8 mouse cellular contexts compared by ENCODE assay signal in the genomic region with DNA sequence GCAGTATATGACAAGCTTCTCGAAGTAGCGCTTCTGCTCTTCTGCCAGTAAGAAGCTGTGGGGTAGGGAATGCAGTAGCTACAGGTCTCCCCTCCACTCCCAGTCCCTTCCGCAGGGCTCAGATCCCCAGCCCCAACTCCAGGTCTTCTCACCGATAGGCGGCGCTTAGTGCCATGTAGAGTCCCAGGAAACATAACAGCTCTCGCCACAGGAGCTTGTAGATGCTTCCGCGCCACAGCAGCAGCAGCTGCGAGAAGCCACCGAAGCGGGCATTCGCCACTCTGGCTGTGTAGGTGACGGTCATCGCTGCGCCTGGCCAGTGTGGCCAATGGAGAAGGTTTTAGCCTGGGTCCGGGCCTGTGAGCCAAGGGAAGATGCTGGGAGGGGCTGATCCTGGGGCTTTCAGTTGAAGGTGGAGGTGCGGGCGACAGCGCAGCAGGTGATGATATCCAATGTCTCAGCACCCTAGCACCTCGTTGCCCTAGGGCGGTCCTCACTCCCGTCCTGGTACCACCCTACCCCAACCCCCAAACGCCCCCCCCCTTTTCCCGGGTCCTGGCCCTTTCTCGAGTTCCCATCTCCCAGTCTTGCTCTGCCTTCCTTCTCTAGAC. TPM values are rescaled to one million over a fixed set of nuclear protein-coding genes. Genes with fewer than 3 reads are reported as not detected.
DNase-seq lines count a peak whose midpoint lies in the region; ATAC-seq and TF ChIP-seq lines count a peak whose summit lies in the region.

No protein-coding gene starts in this region.

- H3K4me3 ChIP-seq in ES-E14 (ENCODE audit: insufficient read depth in 1 of 2, low read depth in 1 of 2, low read length in 2 of 2, poor library complexity in 1 of 2, severe bottlenecking in 1 of 2): peak overlapping the region; percentile 53 to 63; a peak in 3 of 4 replicates
- peak overlapping the region; percentile 37 for H3K4me3 ChIP-seq in forebrain, embryonic 12.5 days (replicated peaks)
- peak overlapping the region; percentile 28 for H3K4me3 ChIP-seq in hindbrain, embryonic 14.5 days (replicated peaks; ENCODE audit: low read length)

- peak; percentile 79; the same call in 1 of the 2 replicates for ATAC-seq in forebrain, embryonic 12.5 days (ENCODE audit: low FRiP score)
- peak; percentile 65 for ATAC-seq in hindbrain, embryonic 14.5 days (ENCODE audit: low FRiP score)

- 6% methylated on average over 25 of the region's 26 CpGs for WGBS in forebrain, embryonic 12.5 days
- 7% methylated on average over 25 of the region's 26 CpGs for WGBS in hindbrain, embryonic 14.5 days

- peak; percentile 79 for DNase-seq in ES-E14 (ENCODE audit: low read depth, low spot score)
- peak; percentile 47 for DNase-seq in c-Kit-positive CD71-positive TER-119-positive erythroid progenitor cells, embryonic 14.5 days (ENCODE audit: low spot score)
- peak; percentile 81 for DNase-seq in hindbrain, embryonic 14.5 days (ENCODE audit: low spot score)
- peak; percentile 67 for DNase-seq in left cerebral cortex, adult 11 months (ENCODE audit: low spot score)
- DNase-seq in lung, postnatal 25 days (ENCODE audit: low spot score): peak; percentile 82
- DNase-seq in retina, postnatal 7 days (ENCODE audit: low read depth, low spot score): peak; percentile 77
- peak; percentile 91 for DNase-seq in thymus, postnatal 4 days

- peaks cover 8% of the 10 kb centered on the region for H3K36me3 ChIP-seq in ES-E14 (ENCODE audit: control insufficient read depth, insufficient read depth, low read length, poor library complexity, severe bottlenecking)
- peaks cover 12% of the 10 kb centered on the region for H3K36me3 ChIP-seq in forebrain, embryonic 12.5 days (replicated peaks)
- peaks cover 9% of the 10 kb centered on the region for H3K36me3 ChIP-seq in hindbrain, embryonic 14.5 days (replicated peaks; ENCODE audit: control insufficient read depth, insufficient read depth)

- in situ Hi-C loops in ES-E14 (cut with MboI; ENCODE audit: low sequenced_read_pairs in 2 of 2, unreplicated experiment in 2 of 2): no loop called here

- no peak overlapping the region; the same call in 1 of the 2 replicates for H3K9ac ChIP-seq in ES-E14 (ENCODE audit: insufficient read depth, low read depth, low read length, poor library complexity, severe bottlenecking)
- peak overlapping the region; percentile 59 for H3K9ac ChIP-seq in forebrain, embryonic 12.5 days
- peak overlapping the region; percentile 53; the same call in 1 of the 2 replicates for H3K9ac ChIP-seq in hindbrain, embryonic 14.5 days

- no peaks in the 10 kb centered on the region for H3K9me3 ChIP-seq in ES-E14 (ENCODE audit: control insufficient read depth, insufficient read depth, low read depth, low read length)
- H3K9me3 ChIP-seq in forebrain, embryonic 12.5 days: 0 out of 2 replicates have a peak, but pooled peaks cover 5% of the 10 kb centered on the region
- H3K9me3 ChIP-seq in hindbrain, embryonic 14.5 days (ENCODE audit: control insufficient read depth, low read length): no peaks in the 10 kb centered on the region

- peaks cover 2 to 15% of the 10 kb centered on the region in 2 experiments; a peak in 2 of 4 replicates for H3K4me1 ChIP-seq in ES-E14 (ENCODE audit: control insufficient read depth in 2 of 2, insufficient read depth in 2 of 2, low read length in 2 of 2, poor library complexity in 1 of 2)
- peaks cover 6% of the 10 kb centered on the region for H3K4me1 ChIP-seq in forebrain, embryonic 12.5 days
- no peaks in the 10 kb centered on the region for H3K4me1 ChIP-seq in hindbrain, embryonic 14.5 days (replicated peaks; ENCODE audit: control insufficient read depth, insufficient read depth, low read length)

- peaks cover 60% of the 10 kb centered on the region for H3K27me3 ChIP-seq in forebrain, embryonic 12.5 days
- H3K27me3 ChIP-seq in hindbrain, embryonic 14.5 days (ENCODE audit: control insufficient read depth, insufficient read depth, low read length): peaks cover 31% of the 10 kb centered on the region

- no peak overlapping the region for H3K27ac ChIP-seq in ES-E14 (ENCODE audit: insufficient read depth, low read depth, low read length, poor library complexity, severe bottlenecking)
- no peak overlapping the region for H3K27ac ChIP-seq in forebrain, embryonic 12.5 days
- H3K27ac ChIP-seq in hindbrain, embryonic 14.5 days: no peak overlapping the region

- H3K4me2 ChIP-seq in forebrain, embryonic 12.5 days: peak overlapping the region; percentile 76
- peak overlapping the region; percentile 68 for H3K4me2 ChIP-seq in hindbrain, embryonic 14.5 days (replicated peaks)

TF ChIP-seq in ES-E14, 5 proteins besides CTCF, POLR2A, EP300 and RAD21:
- no peak for TF ChIP-seq CHD2 (IDR thresholded peaks at IDR 0.05; ENCODE audit: low read depth, low read length)
- TF ChIP-seq MAFK (IDR thresholded peaks at IDR 0.05; ENCODE audit: insufficient read depth, low read depth, low read length): no peak
- TF ChIP-seq HCFC1 (IDR thresholded peaks at IDR 0.05; ENCODE audit: borderline replicate concordance, insufficient read depth, low read length): no peak
- TF ChIP-seq ZNF384 (IDR thresholded peaks at IDR 0.05; ENCODE audit: low read depth, low read length): no peak
- no peak for TF ChIP-seq ZC3H11A (IDR thresholded peaks at IDR 0.05; ENCODE audit: borderline replicate concordance, low read depth, low read length)

RNA-seq across cellular contexts. Expression of a gene that starts 1.0 kb away (rescaled TPM):
- total RNA-seq in ES-E14 (2012; rRNA removed): 0.22 and 0.48 TPM in 2 replicates
- not detected in 2 replicates for polyA plus RNA-seq in forebrain, embryonic 12.5 days (2016; fragmentation: Nextera tagmentation; extraction: Ambion mirVana)
- polyA plus RNA-seq in hindbrain, embryonic 14.5 days (2014; fragmentation: Nextera tagmentation; extraction: Ambion mirVana): not detected in 2 replicates

RNA-seq across cellular contexts. Expression of a gene that starts 11.7 kb away (rescaled TPM):
- total RNA-seq in ES-E14 (2012; rRNA removed): 237 and 266 TPM in 2 replicates
- 140 TPM in 2 replicates for polyA plus RNA-seq in forebrain, embryonic 12.5 days (2016; fragmentation: Nextera tagmentation; extraction: Ambion mirVana)
- polyA plus RNA-seq in hindbrain, embryonic 14.5 days (2014; fragmentation: Nextera tagmentation; extraction: Ambion mirVana): 121 and 137 TPM in 2 replicates

RNA-seq across cellular contexts. Expression of a gene that starts 13.3 kb away (rescaled TPM):
- total RNA-seq in ES-E14 (2012; rRNA removed): 161 and 181 TPM in 2 replicates
- polyA plus RNA-seq in forebrain, embryonic 12.5 days (2016; fragmentation: Nextera tagmentation; extraction: Ambion mirVana): 156 and 175 TPM in 2 replicates
- 162 and 165 TPM in 2 replicates for polyA plus RNA-seq in hindbrain, embryonic 14.5 days (2014; fragmentation: Nextera tagmentation; extraction: Ambion mirVana)

RNA-seq across cellular contexts. Expression of a gene that starts 22.9 kb away (rescaled TPM):
- total RNA-seq in ES-E14 (2012; rRNA removed): 28.6 and 52.9 TPM in 2 replicates
- polyA plus RNA-seq in forebrain, embryonic 12.5 days (2016; fragmentation: Nextera tagmentation; extraction: Ambion mirVana): 16.1 and 18.2 TPM in 2 replicates
- polyA plus RNA-seq in hindbrain, embryonic 14.5 days (2014; fragmentation: Nextera tagmentation; extraction: Ambion mirVana): 24.6 and 27.3 TPM in 2 replicates

RNA-seq across cellular contexts. Expression of a gene that starts 23.4 kb away (rescaled TPM):
- total RNA-seq in ES-E14 (2012; rRNA removed): 88.4 and 101 TPM in 2 replicates
- 45.1 and 50.7 TPM in 2 replicates for polyA plus RNA-seq in forebrain, embryonic 12.5 days (2016; fragmentation: Nextera tagmentation; extraction: Ambion mirVana)
- polyA plus RNA-seq in hindbrain, embryonic 14.5 days (2014; fragmentation: Nextera tagmentation; extraction: Ambion mirVana): 42.4 and 46.4 TPM in 2 replicates
